Mouse (Mus musculus) intestine, embryonic 15.5 days (tissue): ENCODE data around the gene Tdp1. TPM values are rescaled to one million over a fixed set of nuclear protein-coding genes. Genes with fewer than 3 reads are reported as not detected.
A peak's percentile ranks its signal among the peaks of the same experiment; 100 is the strongest.

Experiments used
- ATAC-seq: fragments of 200-750 bp; cut with Nextera tagmentation; 2 replicates; pipeline ENCODE4 v1.8.0; 2017; ENCODE audit warnings: moderate TSS enrichment, moderate library complexity
- H3K27ac ChIP-seq: fragments of 300-500 bp; sonication (generic); 2 replicates; pipeline ENCODE4 v1.5.1; 2015; ENCODE audit warnings: mild to moderate bottlenecking, inconsistent platforms
- H3K27me3 ChIP-seq: fragments of 300-500 bp; sonication (generic); replicated peaks from 2 replicates; pipeline ENCODE4 v1.6.1; 2015; ENCODE audit warnings: inconsistent platforms
- H3K36me3 ChIP-seq: fragments of 300-500 bp; sonication (generic); 2 replicates; pipeline ENCODE4 v1.6.1; 2015; ENCODE audit warnings: inconsistent platforms
- H3K4me1 ChIP-seq: fragments of 300-500 bp; sonication (generic); replicated peaks from 2 replicates; pipeline ENCODE4 v1.6.1; 2015; ENCODE audit warnings: inconsistent platforms
- H3K4me2 ChIP-seq: fragments of 300-500 bp; sonication (generic); replicated peaks from 2 replicates; pipeline ENCODE4 v1.6.1; 2015; ENCODE audit warnings: mild to moderate bottlenecking, inconsistent platforms
- H3K4me3 ChIP-seq: fragments of 300-500 bp; sonication (generic); replicated peaks from 2 replicates; pipeline ENCODE4 v1.5.1; 2015; ENCODE audit warnings: inconsistent platforms
- H3K9ac ChIP-seq: fragments of 300-500 bp; sonication (generic); 2 replicates; pipeline ENCODE4 v1.6.1; 2015; ENCODE audit warnings: inconsistent platforms
- H3K9me3 ChIP-seq: fragments of 300-500 bp; sonication (generic); 2 replicates; pipeline ENCODE4 v1.6.1; 2016; ENCODE audit warnings: inconsistent platforms
- WGBS: fragments of 180-500 bp; shearing (Covaris S2); methylation state at CpG from one replicate; pipeline ENCODE4 v1.1.7; 2015; 5-methylcytosine and 5-hydroxymethylcytosine counted together
- polyA plus RNA-seq: library from polyadenylated mRNA; unstranded; fragments of >200 nt; fragmentation: Nextera tagmentation; extraction: Ambion mirVana; gene quantifications from 2 replicates; pipeline ENCODE4 v1.2.1, GENCODE M21; 2015

Tdp1 gene
- polyA plus RNA-seq = 45.1 and 47.9 TPM in 2 replicates

DNA sequence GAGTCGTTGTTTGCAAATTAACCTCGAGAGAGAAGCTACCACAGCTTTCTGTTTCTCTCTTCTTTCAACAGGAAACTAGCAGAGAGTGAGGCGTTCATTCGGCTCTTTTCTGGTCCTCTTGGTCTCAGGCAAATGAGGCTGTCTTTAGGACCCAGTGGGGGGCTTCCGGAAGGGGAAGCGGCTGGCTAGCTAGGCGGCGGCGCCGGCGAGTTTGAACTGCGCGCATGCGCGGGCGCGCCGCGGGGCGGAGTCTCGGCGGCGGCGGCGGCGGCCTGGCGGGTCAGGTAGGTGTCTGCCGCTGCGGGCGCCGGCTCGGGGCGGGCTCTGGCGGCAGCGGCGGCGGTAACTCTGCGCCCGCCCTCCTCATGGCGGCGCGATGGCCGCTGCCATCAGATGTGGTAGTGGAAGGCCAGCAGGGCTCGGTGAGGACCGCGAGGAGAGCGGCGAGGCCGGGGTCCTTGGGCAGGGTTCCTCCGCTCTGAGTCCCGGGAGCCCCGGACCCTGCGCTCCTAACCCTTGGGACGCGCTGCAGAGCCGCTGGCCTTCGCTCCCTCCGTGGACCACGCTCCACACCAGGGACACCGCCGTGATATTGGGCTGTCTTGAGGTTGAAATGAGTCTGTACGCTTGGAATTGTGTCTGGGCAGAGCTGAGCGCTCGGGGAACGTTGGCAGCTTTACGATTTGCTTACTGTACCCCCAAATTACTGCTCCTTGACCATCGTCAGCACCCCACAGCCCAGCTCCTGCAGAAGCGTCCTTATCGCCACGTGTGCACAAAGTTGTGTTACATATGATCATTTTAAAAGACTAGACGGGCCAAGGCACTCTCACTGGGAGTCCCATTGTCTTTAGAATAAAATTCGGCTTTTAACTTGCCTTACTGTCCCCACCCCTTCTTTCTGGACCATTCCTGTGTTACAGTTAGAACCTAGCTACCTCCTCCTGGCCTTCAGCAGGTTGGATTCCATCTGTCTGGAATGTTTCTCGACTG, at the start of gene Tdp1, which contains the start of gene Efcab11:
TSS of gene Tdp1 (plus strand) at position 249 of the 993 bp plus-strand sequence.
TSS of gene Efcab11 (minus strand) at position 171 of the 993 bp plus-strand sequence.
- under 1% methylated on average over 73 of the region's 73 CpGs for WGBS
- H3K4me1 ChIP-seq = peaks cover 11% of the 10 kb centered on the region; the same call in 1 of the 2 replicates
- H3K4me2 ChIP-seq = peak within 1 kb of the TSS; percentile 84
- no peaks in the 10 kb centered on the region for H3K36me3 ChIP-seq
- peak within 1 kb of the TSS; percentile 87 for H3K4me3 ChIP-seq
- no peaks in the 10 kb centered on the region for H3K27me3 ChIP-seq
- peak; percentile 90 for ATAC-seq
- peak within 1 kb of the TSS; percentile 85 for H3K9ac ChIP-seq
- H3K9me3 ChIP-seq = no peaks in the 10 kb centered on the region
- H3K27ac ChIP-seq = peak within 1 kb of the TSS; percentile 81

DNA sequence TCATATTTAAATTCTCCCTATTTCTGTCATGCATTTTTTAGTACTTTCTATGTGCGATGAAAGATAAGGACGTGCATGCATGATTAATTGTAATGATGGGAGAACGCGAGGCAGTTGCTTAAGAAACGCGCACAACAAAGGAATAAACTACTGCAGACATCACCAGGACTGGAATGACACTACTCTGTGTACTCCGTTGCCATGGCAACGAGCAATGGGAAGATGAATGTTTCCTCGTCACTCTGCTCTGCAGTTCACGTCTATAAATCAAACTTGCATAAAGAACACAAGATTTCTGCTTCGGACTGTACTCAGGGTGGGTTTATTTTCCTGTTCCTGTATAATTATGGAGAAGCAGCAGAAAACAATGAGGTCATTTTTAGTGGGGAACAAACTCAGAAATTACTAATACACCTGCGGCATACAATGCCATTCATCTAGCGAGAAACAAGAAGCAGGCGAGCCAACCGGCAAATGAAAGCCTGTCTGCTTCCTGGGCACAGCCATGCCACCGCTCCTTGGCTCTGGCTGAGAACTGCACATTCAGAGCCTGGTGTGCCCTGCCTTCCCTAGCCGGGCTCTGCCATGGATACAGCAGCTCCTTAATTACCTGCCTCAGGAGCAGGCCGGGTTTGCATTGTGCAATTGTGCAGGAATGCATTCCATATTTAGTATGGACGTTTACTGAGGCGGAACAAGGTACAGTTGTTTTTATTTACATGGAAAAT, 47.7 kb upstream of the Tdp1 start:
- H3K9me3 ChIP-seq = no peaks in the 10 kb centered on the region
- H3K4me2 ChIP-seq = no peak overlapping the region

DNA sequence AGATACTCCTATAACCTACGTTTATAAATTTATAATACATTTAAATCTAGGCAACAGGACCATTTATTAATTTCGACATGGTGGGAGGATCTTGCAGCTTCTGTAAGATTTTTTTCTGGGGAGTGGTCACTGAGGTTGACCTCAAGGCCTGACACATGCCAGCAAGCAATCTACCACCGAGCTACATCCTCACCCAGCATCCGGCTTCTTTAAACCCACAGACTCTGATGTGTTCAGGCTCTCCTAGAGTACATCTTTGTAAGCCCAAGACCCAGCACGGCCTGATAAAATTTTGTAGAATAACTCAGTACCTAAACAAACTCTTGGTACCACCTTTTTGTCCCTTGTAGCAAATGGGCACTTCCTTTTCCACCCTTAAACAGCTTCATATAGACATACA, 46.8 kb upstream of the Tdp1 start:
- no peaks in the 10 kb centered on the region for H3K36me3 ChIP-seq
- H3K4me3 ChIP-seq = no peak overlapping the region
- H3K27me3 ChIP-seq = no peaks in the 10 kb centered on the region
- H3K4me1 ChIP-seq = no peaks in the 10 kb centered on the region
- no peak overlapping the region for H3K27ac ChIP-seq
- no peak overlapping the region for H3K9ac ChIP-seq
- ATAC-seq = no peak
- no peaks in the 10 kb centered on the region for H3K9me3 ChIP-seq
- no peak overlapping the region for H3K4me2 ChIP-seq
- 85% methylated on average over 5 of the region's 5 CpGs for WGBS

More for the DNA sequence above, 47.7 kb upstream of the Tdp1 start:
- Histone ChIP-seq H3K4me3 (no peak overlapping the region), H3K4me1 (no peaks in the 10 kb centered on the region), H3K36me3 (no peaks in the 10 kb centered on the region), H3K9ac (no peak overlapping the region), H3K27ac (no peak overlapping the region), H3K27me3 (no peaks in the 10 kb centered on the region)
- ATAC-seq = no peak
- WGBS = 68% methylated on average over 20 of the region's 20 CpGs

DNA sequence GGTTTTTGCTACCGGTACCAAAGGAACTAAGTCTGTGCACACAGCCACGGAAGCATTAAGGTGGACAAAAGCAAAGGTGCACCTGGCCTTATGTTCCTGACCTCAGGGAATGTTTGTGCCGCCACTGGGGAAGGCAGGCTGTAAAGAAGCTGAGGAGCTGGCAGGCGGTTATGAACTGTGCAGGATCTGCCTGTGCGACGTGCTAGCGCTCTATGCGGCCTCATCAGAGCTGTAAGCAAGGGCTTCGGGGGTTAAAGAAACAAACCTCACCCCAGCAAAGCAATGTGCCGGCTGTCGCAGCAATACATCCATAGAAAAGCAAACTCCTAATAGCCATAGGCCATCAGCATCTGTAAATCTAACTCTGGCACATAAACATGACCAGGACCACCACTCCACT, 46.2 kb upstream of the Tdp1 start:
- no peak overlapping the region for H3K27ac ChIP-seq
- ATAC-seq = no peak
- 63% methylated on average over 11 of the region's 11 CpGs for WGBS
- H3K4me1 ChIP-seq = no peaks in the 10 kb centered on the region
- no peaks in the 10 kb centered on the region for H3K9me3 ChIP-seq
- H3K27me3 ChIP-seq = no peaks in the 10 kb centered on the region
- no peak overlapping the region for H3K9ac ChIP-seq
- H3K4me2 ChIP-seq = no peak overlapping the region
- no peaks in the 10 kb centered on the region for H3K36me3 ChIP-seq
- no peak overlapping the region for H3K4me3 ChIP-seq

DNA sequence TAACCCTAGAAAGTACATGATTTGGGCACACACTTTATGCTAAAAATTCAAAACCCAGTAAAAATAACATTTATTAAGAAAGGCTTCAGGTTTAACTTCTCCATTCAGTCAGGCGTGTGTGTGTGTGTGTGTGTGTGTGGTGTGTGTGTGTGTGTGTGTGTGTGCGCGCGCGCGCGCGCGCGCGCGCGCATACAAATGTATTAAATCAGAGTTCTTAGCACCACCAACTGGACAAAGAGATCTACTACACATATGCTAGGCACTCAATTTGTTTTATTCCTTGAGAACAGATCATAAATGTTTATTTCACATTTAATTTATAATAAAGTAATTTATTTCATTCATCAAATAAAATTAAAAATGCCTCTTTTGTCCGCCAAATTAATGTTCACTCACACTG, 45.6 kb upstream of the Tdp1 start:
- 69% methylated on average over 14 of the region's 14 CpGs for WGBS

DNA sequence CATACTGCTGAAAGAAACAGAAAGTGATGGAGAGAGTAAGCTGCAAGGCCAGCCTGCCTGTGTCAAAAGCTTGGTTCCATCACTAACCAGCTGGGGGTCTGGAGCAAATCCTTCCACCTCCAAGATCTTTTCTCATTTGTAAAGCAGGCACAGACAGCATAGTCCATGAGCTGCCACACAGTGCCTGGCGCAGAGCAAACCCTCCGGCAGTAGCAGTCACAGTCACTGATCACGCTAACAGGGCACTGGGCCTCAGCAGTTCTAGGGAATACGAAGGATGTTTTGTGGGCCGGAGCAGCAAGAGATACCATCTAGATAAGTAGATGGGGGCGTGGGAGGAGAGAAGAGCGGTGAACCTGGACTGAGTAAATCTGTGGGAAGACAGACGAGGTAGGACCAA, 39.4 kb upstream of the Tdp1 start:
- no peak for ATAC-seq
- Histone ChIP-seq H3K9ac (no peak overlapping the region), H3K4me1 (no peaks in the 10 kb centered on the region), H3K9me3 (no peaks in the 10 kb centered on the region), H3K36me3 (no peaks in the 10 kb centered on the region), H3K4me3 (no peak overlapping the region), H3K27me3 (no peaks in the 10 kb centered on the region), H3K27ac (no peak overlapping the region), H3K4me2 (no peak overlapping the region)
- 88% methylated on average over 8 of the region's 8 CpGs for WGBS

More for the DNA sequence above, 45.6 kb upstream of the Tdp1 start:
- Histone ChIP-seq H3K4me2 (no peak overlapping the region), H3K4me1 (no peaks in the 10 kb centered on the region), H3K36me3 (no peaks in the 10 kb centered on the region), H3K4me3 (no peak overlapping the region), H3K9ac (no peak overlapping the region), H3K27me3 (no peaks in the 10 kb centered on the region), H3K27ac (no peak overlapping the region), H3K9me3 (no peaks in the 10 kb centered on the region)
- ATAC-seq = no peak

DNA sequence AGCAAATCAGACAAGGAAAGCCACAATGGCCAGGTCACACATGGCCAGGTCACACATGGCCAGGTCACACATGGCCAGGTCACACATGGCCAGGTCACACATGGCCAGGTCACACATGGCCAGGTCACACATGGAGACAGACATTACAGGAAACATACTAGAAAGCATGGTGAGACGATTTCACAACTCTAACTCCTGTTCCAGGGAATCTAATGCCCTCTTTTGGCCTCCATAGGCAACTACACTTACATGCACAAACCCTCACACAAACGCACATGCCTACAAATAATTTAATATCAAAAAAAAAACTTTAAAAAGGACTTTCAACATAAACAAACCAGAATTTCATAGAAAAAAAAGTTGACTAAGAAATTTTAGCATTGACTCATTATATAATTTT, 34.3 kb upstream of the Tdp1 start:
- no peaks in the 10 kb centered on the region for H3K27me3 ChIP-seq
- H3K36me3 ChIP-seq = no peaks in the 10 kb centered on the region
- H3K4me2 ChIP-seq = no peak overlapping the region
- no peak overlapping the region for H3K27ac ChIP-seq
- H3K4me1 ChIP-seq = no peaks in the 10 kb centered on the region
- H3K9ac ChIP-seq = no peak overlapping the region
- no peaks in the 10 kb centered on the region for H3K9me3 ChIP-seq
- H3K4me3 ChIP-seq = no peak overlapping the region
- 96% methylated on average over 2 of the region's 2 CpGs for WGBS
- no peak for ATAC-seq

DNA sequence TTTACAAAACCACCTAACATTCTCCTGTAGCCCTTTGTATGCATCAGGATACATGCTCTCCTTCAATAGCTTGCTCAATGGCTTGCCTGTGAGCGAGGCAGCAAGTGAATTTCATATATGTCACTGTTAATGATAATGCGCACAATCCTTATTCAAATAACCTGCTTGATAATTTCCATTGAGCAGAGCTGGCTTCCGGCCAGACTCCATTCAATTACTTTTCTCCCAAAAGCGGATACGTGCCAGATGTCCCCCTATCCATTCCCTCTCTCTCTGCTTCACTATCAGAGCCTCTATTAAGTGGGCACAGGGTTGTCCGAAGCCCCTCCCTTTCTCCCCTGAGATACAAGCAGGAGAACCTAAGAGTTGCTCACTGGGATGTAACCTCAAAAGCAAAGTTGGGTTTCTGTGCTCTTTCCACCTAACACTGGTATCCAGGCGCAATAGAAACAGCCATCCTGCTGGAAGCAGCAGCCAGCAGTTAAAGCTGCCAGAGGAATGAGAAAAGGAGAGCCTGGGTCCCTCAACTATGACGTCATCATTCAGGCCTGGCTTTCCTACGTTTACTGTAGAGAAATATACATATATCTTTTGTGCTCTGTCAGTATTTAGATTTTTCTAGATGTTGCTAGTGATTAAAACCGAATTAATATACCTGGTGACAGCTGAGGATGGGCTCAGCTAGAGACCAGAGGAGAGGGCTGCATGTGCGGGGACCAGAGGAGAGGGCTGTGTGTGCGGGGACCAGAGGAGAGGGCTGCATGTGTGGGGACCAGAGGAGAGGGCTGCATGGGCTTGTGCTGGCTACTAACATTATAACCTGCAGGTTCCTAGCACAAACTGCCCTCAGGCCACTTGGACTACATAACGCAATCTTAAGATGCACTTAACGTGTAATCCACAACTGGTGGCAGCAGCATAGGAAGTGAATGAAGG, 30.7 kb upstream of the Tdp1 start:
- Histone ChIP-seq H3K4me2 (no peak overlapping the region), H3K27me3 (no peaks in the 10 kb centered on the region), H3K36me3 (no peaks in the 10 kb centered on the region), H3K9me3 (no peaks in the 10 kb centered on the region), H3K27ac (no peak overlapping the region), H3K4me1 (no peaks in the 10 kb centered on the region), H3K4me3 (no peak overlapping the region), H3K9ac (no peak overlapping the region)
- ATAC-seq = no peak
- 79% methylated on average over 14 of the region's 14 CpGs for WGBS

DNA sequence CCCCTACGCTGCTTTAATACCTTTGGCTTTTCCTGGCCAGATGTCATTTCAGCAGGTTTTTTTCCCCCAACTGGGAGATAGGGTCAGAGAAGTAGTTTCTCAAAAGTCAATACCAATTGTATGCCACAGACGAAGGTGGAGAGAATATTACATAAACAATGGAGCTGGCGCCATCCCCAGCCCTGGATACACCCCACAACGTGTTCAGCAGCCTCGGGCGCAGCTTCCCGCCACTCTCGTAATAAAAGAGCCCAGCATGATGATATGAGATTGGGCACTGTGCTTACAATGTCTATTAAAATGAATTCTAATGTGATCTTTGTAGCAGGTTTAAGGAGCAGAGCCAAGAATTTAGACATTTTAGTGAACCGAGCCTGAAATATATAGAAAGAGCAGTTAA, 28.3 kb upstream of the Tdp1 start:
- no peak for ATAC-seq
- Histone ChIP-seq H3K9ac (no peak overlapping the region), H3K9me3 (no peaks in the 10 kb centered on the region), H3K36me3 (no peaks in the 10 kb centered on the region), H3K4me1 (no peaks in the 10 kb centered on the region), H3K4me3 (no peak overlapping the region), H3K27ac (no peak overlapping the region), H3K27me3 (no peaks in the 10 kb centered on the region), H3K4me2 (no peak overlapping the region)
- 73% methylated on average over 9 of the region's 9 CpGs for WGBS

DNA sequence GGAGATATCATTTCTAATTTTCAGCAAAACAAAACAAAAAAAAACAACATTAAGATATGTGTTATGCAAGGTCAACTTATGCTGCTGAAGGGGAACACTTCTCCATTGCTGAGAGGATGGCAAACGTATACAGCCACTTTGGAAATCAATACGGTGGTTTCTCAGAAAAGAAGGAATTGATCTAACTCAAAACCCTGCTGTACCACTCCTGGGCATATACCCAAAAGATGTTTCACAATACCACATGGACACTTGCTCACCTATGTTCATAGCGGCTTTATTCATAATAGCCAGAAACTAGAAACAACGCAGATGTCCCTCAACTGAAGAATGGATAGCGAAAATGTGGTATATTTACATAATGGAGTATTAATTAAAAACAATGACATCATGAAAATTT, 25.7 kb upstream of the Tdp1 start:
- ATAC-seq = no peak
- 91% methylated on average over 5 of the region's 5 CpGs for WGBS
- no peak overlapping the region for H3K4me3 ChIP-seq
- H3K9me3 ChIP-seq = no peaks in the 10 kb centered on the region
- H3K4me2 ChIP-seq = no peak overlapping the region
- no peaks in the 10 kb centered on the region for H3K27me3 ChIP-seq
- no peak overlapping the region for H3K27ac ChIP-seq
- no peak overlapping the region for H3K9ac ChIP-seq
- H3K4me1 ChIP-seq = no peaks in the 10 kb centered on the region
- H3K36me3 ChIP-seq = no peaks in the 10 kb centered on the region

DNA sequence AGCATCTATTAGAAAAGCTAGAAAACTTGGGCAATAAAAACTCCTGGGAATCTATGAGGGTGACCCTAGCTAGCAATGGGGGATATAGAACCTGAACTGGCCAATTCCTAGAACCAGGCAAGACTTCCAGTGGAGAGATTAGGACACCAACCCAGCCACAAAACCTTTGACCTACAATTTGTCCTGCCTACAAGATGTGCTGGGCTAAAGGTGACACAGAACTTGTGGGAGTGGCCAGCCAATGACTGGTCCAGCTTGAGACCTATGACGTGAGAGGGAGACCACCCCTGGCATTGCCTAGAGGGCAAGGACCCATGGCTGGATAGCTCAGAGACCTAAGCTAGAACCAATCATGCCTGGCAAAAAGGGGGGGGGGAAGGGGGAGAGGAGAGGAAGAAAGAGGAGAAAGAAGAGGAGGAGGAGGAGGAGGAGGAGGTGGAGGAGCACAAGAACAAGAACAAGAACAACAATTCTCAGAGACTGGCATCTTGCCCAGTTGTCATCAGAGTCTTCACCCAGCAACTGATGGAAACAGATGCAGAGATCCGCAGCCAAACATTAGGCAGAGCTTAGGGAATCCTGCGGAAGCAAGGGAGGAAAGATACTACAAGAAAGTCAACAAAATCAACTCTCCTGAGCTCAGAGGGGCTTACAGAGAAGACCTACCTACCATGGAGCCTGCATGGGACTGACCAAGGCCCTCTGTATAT, 24.8 kb upstream of the Tdp1 start:
- no peaks in the 10 kb centered on the region for H3K27me3 ChIP-seq
- H3K4me1 ChIP-seq = no peaks in the 10 kb centered on the region
- ATAC-seq = no peak
- H3K9me3 ChIP-seq = no peaks in the 10 kb centered on the region
- no peaks in the 10 kb centered on the region for H3K36me3 ChIP-seq
- no peak overlapping the region for H3K27ac ChIP-seq
- H3K9ac ChIP-seq = no peak overlapping the region
- H3K4me2 ChIP-seq = no peak overlapping the region
- 86% methylated on average over 3 of the region's 3 CpGs for WGBS
- H3K4me3 ChIP-seq = no peak overlapping the region
